13 mouse cellular contexts compared by ENCODE assay signal in the genomic region with DNA sequence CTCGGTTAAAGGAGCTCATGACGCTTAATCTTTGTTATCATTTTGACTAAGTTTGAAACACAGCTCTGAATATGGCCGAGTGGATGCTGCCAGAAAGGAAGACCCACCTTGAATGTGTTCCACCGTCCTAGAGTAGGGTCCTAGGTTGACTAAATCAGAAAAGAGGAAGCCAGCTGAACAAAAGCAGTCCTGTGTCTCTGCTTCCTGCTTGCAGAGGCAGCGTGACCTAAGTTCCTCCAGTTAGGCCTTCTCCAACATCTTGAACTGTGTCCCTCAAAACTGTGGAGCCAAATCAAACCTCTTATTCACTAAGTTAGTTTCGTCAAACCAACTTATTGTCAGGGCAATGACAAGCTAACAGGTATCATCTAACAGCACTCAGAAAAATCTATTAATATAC.
"Had no signal": no experiment of that assay in that cellular context is flagged by ENCODE, and none has a peak within 500 bp of the region (broad histone marks: within the 10 kb centered on the region; RNA-seq: fewer than 3 reads in every experiment).

No protein-coding gene starts in this region.

- DNase-seq: lung, adult 18-20 months; lung, embryonic 14.5 days; lung, postnatal 10 days; lung, postnatal 4 days; midbrain, embryonic 14.5 days; retina, postnatal 1 day; right cerebral cortex, adult 18-20 months; right cerebral cortex, postnatal 25 days; right cerebral cortex, postnatal 4 days; thymus, adult 2 months; thymus, postnatal 25 days; thymus, postnatal 4 days had no signal

- ATAC-seq: midbrain, embryonic 16.5 days had no signal
